ENCODE assay signal across 14 mouse cellular contexts in the genomic region with DNA sequence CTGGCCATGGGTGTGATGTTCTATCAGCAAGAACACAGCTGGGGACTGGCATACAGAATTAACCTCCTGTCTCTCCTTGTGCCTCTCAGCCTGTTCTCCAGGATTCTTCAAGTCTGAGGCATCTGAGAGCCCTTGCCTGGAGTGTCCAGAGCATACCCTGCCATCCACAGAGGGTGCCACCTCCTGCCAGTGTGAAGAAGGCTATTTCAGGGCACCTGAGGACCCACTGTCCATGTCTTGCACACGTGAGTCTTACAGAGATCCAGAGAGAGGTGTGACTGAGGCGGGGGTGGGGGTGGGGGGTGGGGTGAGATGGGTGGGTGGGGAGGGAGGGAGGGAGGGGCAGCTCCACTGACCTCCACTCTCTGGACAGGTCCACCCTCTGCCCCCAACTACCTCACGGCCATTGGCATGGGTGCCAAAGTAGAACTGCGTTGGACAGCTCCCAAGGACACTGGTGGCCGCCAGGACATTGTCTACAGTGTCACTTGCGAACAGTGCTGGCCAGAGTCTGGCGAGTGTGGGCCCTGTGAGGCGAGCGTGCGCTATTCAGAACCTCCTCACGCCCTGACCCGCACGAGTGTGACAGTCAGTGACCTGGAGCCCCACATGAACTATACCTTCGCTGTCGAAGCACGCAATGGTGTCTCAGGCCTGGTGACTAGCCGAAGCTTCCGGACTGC. TPM values are rescaled to one million over a fixed set of nuclear protein-coding genes. Genes with fewer than 3 reads are reported as not detected.
DNase-seq lines count a peak whose midpoint lies in the region; ATAC-seq and TF ChIP-seq lines count a peak whose summit lies in the region.
"Had no signal": no experiment of that assay in that cellular context is flagged by ENCODE, and none has a peak within 500 bp of the region (broad histone marks: within the 10 kb centered on the region; RNA-seq: fewer than 3 reads in every experiment).

No protein-coding gene starts in this region.

- ATAC-seq in heart, embryonic 11.5 days (replicated peaks; ENCODE audit: insufficient number of reproducible peaks, low FRiP score, low TSS enrichment), result no peak
- ATAC-seq in lung, embryonic 14.5 days (ENCODE audit: insufficient read depth), result no peak
- ATAC-seq in erythroblast, adult 5-6 weeks (replicated peaks; ENCODE audit: low FRiP score, poor library complexity, severe bottlenecking), result no peak

- no peak for TF ChIP-seq POLR2A in lung, adult 2 months (IDR thresholded peaks at IDR 0.05; ENCODE audit: borderline replicate concordance, extremely low read depth, low read depth, low read length)

- no peaks in the 10 kb centered on the region for H3K9me3 ChIP-seq in heart, embryonic 11.5 days (replicated peaks; ENCODE audit: control insufficient read depth, low read length)
- no peaks in the 10 kb centered on the region for H3K9me3 ChIP-seq in lung, embryonic 14.5 days (ENCODE audit: low read depth, low read length)
- H3K9me3 ChIP-seq: forebrain, embryonic 12.5 days; hindbrain, embryonic 15.5 days had no signal

- 82% methylated on average over 17 of the region's 18 CpGs for WGBS in heart, embryonic 11.5 days (ENCODE audit: insufficient replicate concordance)
- WGBS in lung, embryonic 14.5 days, result 77% methylated on average over 18 of the region's 18 CpGs
- 60% methylated on average over 18 of the region's 18 CpGs for WGBS in lung, adult 2 months

- peaks cover 5% of the 10 kb centered on the region; the same call in 1 of the 2 replicates for H3K36me3 ChIP-seq in heart, embryonic 11.5 days (ENCODE audit: control insufficient read depth, insufficient read depth, low read length)
- H3K36me3 ChIP-seq in lung, embryonic 14.5 days (ENCODE audit: insufficient read depth), result peaks cover 39% of the 10 kb centered on the region
- H3K36me3 ChIP-seq: forebrain, embryonic 12.5 days; hindbrain, embryonic 15.5 days had no signal

- no peak for TF ChIP-seq CTCF in lung, embryonic 14.5 days (IDR thresholded peaks at IDR 0.05; ENCODE audit: low read depth)
- TF ChIP-seq CTCF in lung, adult 2 months (IDR thresholded peaks at IDR 0.05; ENCODE audit: insufficient read depth, low read length), result no peak

- peaks cover 31% of the 10 kb centered on the region for H3K4me1 ChIP-seq in heart, embryonic 11.5 days (ENCODE audit: control insufficient read depth, insufficient read depth, low read length)
- no peaks in the 10 kb centered on the region; the same call in 1 of the 2 replicates for H3K4me1 ChIP-seq in lung, embryonic 14.5 days (ENCODE audit: insufficient read depth)
- H3K4me1 ChIP-seq in lung, adult 2 months (ENCODE audit: control insufficient read depth, insufficient read depth, low read length), result peaks cover 31% of the 10 kb centered on the region

- peak; percentile 95 for DNase-seq in heart, adult 11 months
- DNase-seq in lung, embryonic 14.5 days, result no peak
- no peak for DNase-seq in lung, adult 2 months
- peak; percentile 43 to 61 for DNase-seq in heart, adult 9 months (ENCODE audit: low spot score in 2 of 2)
- DNase-seq in heart, postnatal 4 days, result peak; percentile 45
- DNase-seq in layer of hippocampus, adult 18-20 months (ENCODE audit: low spot score in 2 of 2), result no peak
- DNase-seq: gastrocnemius, postnatal 25 days had no signal

- no peak overlapping the region for H3K4me3 ChIP-seq in heart, embryonic 11.5 days (ENCODE audit: low read depth, low read length)
- H3K4me3 ChIP-seq in lung, embryonic 14.5 days (ENCODE audit: low read depth, low read length), result no peak overlapping the region
- no peak overlapping the region for H3K4me3 ChIP-seq in lung, adult 2 months (replicated peaks; ENCODE audit: extremely low read depth, low read depth, low read length)
- H3K4me3 ChIP-seq: forebrain, embryonic 12.5 days; hindbrain, embryonic 15.5 days; layer of hippocampus, adult 2 months had no signal

- no peak overlapping the region for H3K9ac ChIP-seq in heart, embryonic 11.5 days (ENCODE audit: low read depth, low read length)
- no peak overlapping the region for H3K9ac ChIP-seq in lung, embryonic 14.5 days
- H3K9ac ChIP-seq: forebrain, embryonic 12.5 days; hindbrain, embryonic 15.5 days had no signal

- no peak overlapping the region for H3K27ac ChIP-seq in heart, embryonic 11.5 days (ENCODE audit: low read depth, low read length)
- H3K27ac ChIP-seq in lung, embryonic 14.5 days (ENCODE audit: low read depth), result peak overlapping the region; percentile 50; the same call in 1 of the 2 replicates
- H3K27ac ChIP-seq: forebrain, embryonic 12.5 days; hindbrain, embryonic 15.5 days; layer of hippocampus, adult 2 months; macrophage had no signal

- H3K4me2 ChIP-seq in heart, embryonic 11.5 days, result no peak overlapping the region
- no peak overlapping the region for H3K4me2 ChIP-seq in lung, embryonic 14.5 days
- H3K4me2 ChIP-seq: forebrain, embryonic 12.5 days; hindbrain, embryonic 15.5 days had no signal

- no peaks in the 10 kb centered on the region for H3K27me3 ChIP-seq in heart, embryonic 11.5 days (ENCODE audit: control insufficient read depth, insufficient read depth, low read length)
- H3K27me3 ChIP-seq in lung, embryonic 14.5 days (ENCODE audit: insufficient read depth, low read length), result no peaks in the 10 kb centered on the region
- H3K27me3 ChIP-seq: forebrain, embryonic 12.5 days; hindbrain, embryonic 15.5 days had no signal

RNA-seq across cellular contexts. Expression of gene Epha2, which starts 15.6 kb away (rescaled TPM):
- polyA plus RNA-seq in heart, embryonic 11.5 days (2014; fragmentation: Nextera tagmentation; extraction: Ambion mirVana), result 3.1 and 3.6 TPM in 2 replicates
- 6.9 and 7.6 TPM in 2 replicates for polyA plus RNA-seq in lung, embryonic 14.5 days (2014; fragmentation: Nextera tagmentation; extraction: Ambion mirVana)
- 54.0 and 68.8 TPM in 2 replicates for polyA plus RNA-seq in lung, adult 2 months (2012; rRNA removed)
- 10 to 100 TPM; 10.1 to 10.9 TPM for total RNA-seq in heart, postnatal 4 days (2021)
- total RNA-seq in erythroblast, adult 5-6 weeks (2015; ENCODE audit: low replicate concordance), result not detected in 2 replicates
- total RNA-seq in erythroblast, adult 5-6 weeks (2017; ENCODE audit: low replicate concordance), result 0.14 TPM in 1 of 2 replicates, not detected in the other
- total RNA-seq in layer of hippocampus, adult 18-20 months (2021), result 1 to 10 TPM in 1 of 2 experiments, under 1 TPM in 1; 0.99 to 1.4 TPM

RNA-seq across cellular contexts. Expression of gene Fam131c, which starts 51.4 kb away (rescaled TPM):
- polyA plus RNA-seq in heart, embryonic 11.5 days (2014; fragmentation: Nextera tagmentation; extraction: Ambion mirVana), result 1.00 and 1.0 TPM in 2 replicates
- polyA plus RNA-seq in lung, embryonic 14.5 days (2014; fragmentation: Nextera tagmentation; extraction: Ambion mirVana), result 3.2 and 4.2 TPM in 2 replicates
- 0.70 and 2.1 TPM in 2 replicates for polyA plus RNA-seq in lung, adult 2 months (2012; rRNA removed)
- under 1 TPM; 0.43 to 0.62 TPM for total RNA-seq in heart, postnatal 4 days (2021)
- total RNA-seq in erythroblast, adult 5-6 weeks (2015; ENCODE audit: low replicate concordance), result not detected in 2 replicates
- total RNA-seq in erythroblast, adult 5-6 weeks (2017; ENCODE audit: low replicate concordance), result not detected in 2 replicates
- total RNA-seq in layer of hippocampus, adult 18-20 months (2021), result 1 to 10 TPM; 3.1 to 3.9 TPM
- total RNA-seq: neutrophil, adult 5-6 weeks had no signal
- polyA plus RNA-seq: macrophage had no signal

Comparison
In these comparisons a context has a peak if more than half of its experiments do, and no peak if none do; other contexts are left out.
1. DNase-seq: peak in heart, adult 11 months (single experiment), heart, adult 9 months (2 of 2) and heart, postnatal 4 days (single experiment); none in lung, embryonic 14.5 days (single experiment), lung, adult 2 months (single experiment) and layer of hippocampus, adult 18-20 months (0 of 2).
2. RNA of gene Epha2, which starts 15.6 kb away (total RNA-seq): 10.1 to 10.9 TPM in heart, postnatal 4 days; 0.99 to 1.4 TPM in layer of hippocampus, adult 18-20 months and 0.14 TPM in erythroblast, adult 5-6 weeks; every median in the first group is over 4 times any median in the second.